Mouse (Mus musculus) spleen, adult 2 months (tissue): ENCODE measurements at regions not wholly inside any gene's neighbourhood (a gene's known extent, or its start where the extent isn't known, plus 50 kb on each side); places are given as distances from the start of the nearest gene placed in this dataset.

Source experiments
- CTCF ChIP-seq: fragments of 200-500 bp; IDR thresholded peaks from 2 replicates; pipeline ENCODE4 v1.5.1; 2011; ENCODE audit warnings: mild to moderate bottlenecking, inconsistent platforms; ENCODE audit not compliant: insufficient read depth, insufficient read length, insufficient replicate concordance; ENCODE audit errors: extremely low read depth
- POLR2A ChIP-seq: fragments of 200-500 bp; IDR thresholded peaks from 2 replicates; pipeline ENCODE4 v1.6.1; 2011; ENCODE audit warnings: low read depth, low read length, inconsistent platforms

GRCm38 (mm10) chr1:69459899-69460298 lies 227.1 kb downstream of the Ikzf2 start:
- no peak for TF ChIP-seq POLR2A
- no peak for TF ChIP-seq CTCF
